Mouse (Mus musculus): Measurements from ENCODE around the gene Ap4s1.

GRCm38 (mm10) chr12:51759374-51759773, 68.5 kb downstream of the Ap4s1 start:
- TF ChIP-seq CTCF (IDR thresholded peaks at IDR 0.05; ENCODE audit: low read depth): no peak
- no peak for TF ChIP-seq EP300 (IDR thresholded peaks at IDR 0.05; ENCODE audit: low read depth)

Data from liver, embryonic 14.5 days (tissue).